Mouse (Mus musculus): ENCODE measurements around the gene Magi2. TPM values are rescaled to one million over a fixed set of nuclear protein-coding genes. Genes with fewer than 3 reads are reported as not detected.
"Not testable (repeated sequence)": the region's sequence is repeated elsewhere in the genome, so short reads cannot be mapped to it uniquely, and the experiment has no call there.

Magi2 gene
- polyA plus RNA-seq, 3 experiments from 2014 or later, result 0.15 to 0.30 (median 0.26) TPM

GRCm38 (mm10) chr5:19462541-19462940 lies 235.7 kb downstream of the Magi2 start:
- ATAC-seq, result no peak

- ATAC-seq, result no peak
These were observed 238.5 kb downstream of the Magi2 start for GRCm38 (mm10) chr5:19465383-19465782.

- ATAC-seq, result no peak
These were observed 246.1 kb downstream of the Magi2 start for GRCm38 (mm10) chr5:19472851-19473439.

- no peak for ATAC-seq
These were observed 256.1 kb downstream of the Magi2 start for GRCm38 (mm10) chr5:19482981-19483380.

GRCm38 (mm10) chr5:19487947-19488346 lies 261.1 kb downstream of the Magi2 start:
- no peak for ATAC-seq

GRCm38 (mm10) chr5:19501005-19501404 lies 274.2 kb downstream of the Magi2 start:
- ATAC-seq, result no peak

- ATAC-seq, result no peak
These were observed 295.3 kb downstream of the Magi2 start for GRCm38 (mm10) chr5:19522168-19522567.

- ATAC-seq, result no peak
These were observed 312.5 kb downstream of the Magi2 start for GRCm38 (mm10) chr5:19539348-19539747.

- no peak for ATAC-seq
These were observed 319.6 kb downstream of the Magi2 start for GRCm38 (mm10) chr5:19546424-19546823.

GRCm38 (mm10) chr5:19546900-19547299 lies 320.1 kb downstream of the Magi2 start:
- ATAC-seq, result no peak

GRCm38 (mm10) chr5:19553510-19553909 lies 326.7 kb downstream of the Magi2 start:
- ATAC-seq, result no peak

- ATAC-seq, result no peak
These were observed 338.8 kb downstream of the Magi2 start for GRCm38 (mm10) chr5:19565636-19566035.

- ATAC-seq, result not testable (repeated sequence)
These were observed 339.3 kb downstream of the Magi2 start for GRCm38 (mm10) chr5:19566136-19566535.

- ATAC-seq, result no peak
These were observed 380.9 kb downstream of the Magi2 start for GRCm38 (mm10) chr5:19607700-19608099.

- ATAC-seq, result no peak
These were observed 385.0 kb downstream of the Magi2 start for GRCm38 (mm10) chr5:19611788-19612187.

- no peak for ATAC-seq
These were observed 394.8 kb downstream of the Magi2 start for GRCm38 (mm10) chr5:19621678-19622077.

- ATAC-seq, result no peak
These were observed 407.1 kb downstream of the Magi2 start for GRCm38 (mm10) chr5:19633976-19634375.

GRCm38 (mm10) chr5:19637789-19638188 lies 411.0 kb downstream of the Magi2 start:
- ATAC-seq, result no peak

- no peak for ATAC-seq
These were observed 429.1 kb downstream of the Magi2 start for GRCm38 (mm10) chr5:19655986-19656385.

- no peak for ATAC-seq
These were observed 439.6 kb downstream of the Magi2 start for GRCm38 (mm10) chr5:19666416-19666815.

GRCm38 (mm10) chr5:19717296-19717695 lies 490.5 kb downstream of the Magi2 start:
- ATAC-seq, result no peak

- ATAC-seq, result no peak
These were observed 499.4 kb downstream of the Magi2 start for GRCm38 (mm10) chr5:19726277-19726676.

- ATAC-seq, result no peak
These were observed 518.5 kb downstream of the Magi2 start for GRCm38 (mm10) chr5:19745376-19745775.

GRCm38 (mm10) chr5:19745916-19746315 lies 519.1 kb downstream of the Magi2 start:
- no peak for ATAC-seq

- no peak for ATAC-seq
These were observed 520.2 kb downstream of the Magi2 start for GRCm38 (mm10) chr5:19746865-19747514.

Measured in inflammation-experienced regulatory T-cells, adult 6 months (primary cell).